Mouse (Mus musculus) heart, postnatal 0 days (tissue): ENCODE measurements around the gene Osbpl9.

Source experiments
- CTCF ChIP-seq: IDR thresholded peaks from 2 replicates; pipeline ENCODE4 v1.5.1; 2016; ENCODE audit warnings: antibody characterized with exemption, control low read depth, low read depth
- EP300 ChIP-seq: IDR thresholded peaks from 2 replicates; pipeline ENCODE4 v1.6.1; 2016; ENCODE audit warnings: antibody characterized with exemption, low read depth

- TF ChIP-seq CTCF (no peak), EP300 (no peak)
Measured at GRCm38 (mm10) chr4:109106034-109106433, 96.0 kb downstream of the Osbpl9 start.
